In genomic region chr14:78848477-78848876, GRCm38 (mm10) we compare ENCODE assay signal across 8 mouse cellular contexts. TPM values are rescaled to one million over a fixed set of nuclear protein-coding genes. Genes with fewer than 3 reads are reported as not detected.
A peak's percentile ranks its signal among the peaks of the same experiment; 100 is the strongest.
DNase-seq lines count a peak whose midpoint lies in the region; ATAC-seq and TF ChIP-seq lines count a peak whose summit lies in the region.

No protein-coding gene starts in this region.

- H3ac ChIP-seq in C2C12 (ENCODE audit: control insufficient read depth, insufficient read length, low read depth): peak overlapping the region; percentile 100

- peaks cover 10% of the 10 kb centered on the region for H3K4me1 ChIP-seq in forebrain, embryonic 15.5 days
- peaks cover 14 to 26% of the 10 kb centered on the region in 2 experiments for H3K4me1 ChIP-seq in liver, embryonic 14.5 days (replicated peaks; ENCODE audit: control insufficient read depth in 2 of 2, insufficient read depth in 2 of 2, low read length in 1 of 2)

- no peaks in the 10 kb centered on the region for H3K27me3 ChIP-seq in C2C12 (ENCODE audit: control insufficient read depth, insufficient read depth, insufficient read length)
- H3K27me3 ChIP-seq in forebrain, embryonic 15.5 days: no peaks in the 10 kb centered on the region
- H3K27me3 ChIP-seq in liver, embryonic 14.5 days (ENCODE audit: control insufficient read depth, insufficient read depth, low read length): no peaks in the 10 kb centered on the region

- WGBS in forebrain, embryonic 15.5 days: 4% methylated on average over 3 of the region's 3 CpGs
- 11% methylated on average over 3 of the region's 3 CpGs for WGBS in liver, embryonic 14.5 days (ENCODE audit: insufficient replicate concordance)

- peak overlapping the region; percentile 75 for H3K4me2 ChIP-seq in forebrain, embryonic 15.5 days (replicated peaks)
- H3K4me2 ChIP-seq in liver, embryonic 14.5 days (ENCODE audit: low read depth): peak overlapping the region; percentile 68

- peak overlapping the region; percentile 67 for H3K27ac ChIP-seq in forebrain, embryonic 15.5 days (replicated peaks)
- H3K27ac ChIP-seq in liver, embryonic 14.5 days: no peak overlapping the region

- ATAC-seq in frontal cortex, adult (ENCODE audit: low TSS enrichment): peak; percentile 66
- 0 out of 2 replicates have a peak, but pooled peaks have one; percentile 21 for ATAC-seq in forebrain, embryonic 15.5 days (replicated peaks)
- no peak for ATAC-seq in liver, embryonic 14.5 days (ENCODE audit: insufficient read depth)

- TF ChIP-seq EP300 in liver, embryonic 14.5 days (IDR thresholded peaks at IDR 0.05; ENCODE audit: low read depth): no peak

- H3K79me2 ChIP-seq in C2C12 (ENCODE audit: control insufficient read depth, insufficient read depth): peaks cover 26% of the 10 kb centered on the region

- H3K9me3 ChIP-seq in forebrain, embryonic 15.5 days: no peaks in the 10 kb centered on the region
- no peaks in the 10 kb centered on the region for H3K9me3 ChIP-seq in liver, embryonic 14.5 days (ENCODE audit: control insufficient read depth, low read length)

- no peaks in the 10 kb centered on the region for H3K36me3 ChIP-seq in C2C12 (ENCODE audit: control insufficient read depth, insufficient read depth)
- H3K36me3 ChIP-seq in forebrain, embryonic 15.5 days: no peaks in the 10 kb centered on the region
- no peaks in the 10 kb centered on the region for H3K36me3 ChIP-seq in liver, embryonic 14.5 days (replicated peaks; ENCODE audit: control insufficient read depth, insufficient read depth, low read depth)

- peak overlapping the region; percentile 60 for H3K4me3 ChIP-seq in C2C12 (ENCODE audit: insufficient read depth, poor library complexity, severe bottlenecking)
- H3K4me3 ChIP-seq in forebrain, embryonic 15.5 days: peak overlapping the region; percentile 76
- peak overlapping the region; percentile 73 to 75; a peak in 3 of 4 replicates for H3K4me3 ChIP-seq in liver, embryonic 14.5 days (ENCODE audit: insufficient read depth in 1 of 2, low read depth in 2 of 2, low read length in 2 of 2)

- no peak for DNase-seq in frontal cortex, postnatal 25 days (ENCODE audit: low spot score in 2 of 2)
- DNase-seq in liver, embryonic 14.5 days (ENCODE audit: low read depth in 3 of 3, low spot score in 3 of 3): no peak
- DNase-seq in adrenal gland, postnatal 4 days (ENCODE audit: low spot score in 2 of 2): no peak
- DNase-seq in adrenal gland, postnatal 14 days: no peak
- no peak for DNase-seq in right cerebral cortex, postnatal 25 days

- peaks cover 11% of the 10 kb centered on the region for H3K79me3 ChIP-seq in C2C12 (ENCODE audit: low read depth)

- no peak for TF ChIP-seq CTCF in C2C12 (IDR thresholded peaks at IDR 0.05; ENCODE audit: control insufficient read depth, insufficient read depth, insufficient read length)
- TF ChIP-seq CTCF in liver, embryonic 14.5 days (IDR thresholded peaks at IDR 0.05; ENCODE audit: low read depth): no peak

- H3K9ac ChIP-seq in forebrain, embryonic 15.5 days (replicated peaks): peak overlapping the region; percentile 80
- H3K9ac ChIP-seq in liver, embryonic 14.5 days (replicated peaks): peak overlapping the region; percentile 66

TF ChIP-seq in C2C12, 6 proteins besides CTCF, POLR2A, EP300 and RAD21:
- TF ChIP-seq CEBPB (IDR thresholded peaks at IDR 0.05; ENCODE audit: low read depth): no peak
- TF ChIP-seq USF1 (IDR thresholded peaks at IDR 0.05; ENCODE audit: low read depth): no peak
- TF ChIP-seq MAX (IDR thresholded peaks at IDR 0.05): no peak
- TF ChIP-seq MYOG (IDR thresholded peaks at IDR 0.05; ENCODE audit: control insufficient read depth, extremely low read depth, insufficient read length): no peak
- no peak for TF ChIP-seq MYOD1 (IDR thresholded peaks at IDR 0.05; ENCODE audit: control insufficient read depth, insufficient read length, low read depth)
- TF ChIP-seq FOSL1 (IDR thresholded peaks at IDR 0.05; ENCODE audit: insufficient read depth, low read length, poor library complexity, severe bottlenecking): no peak

RNA-seq across cellular contexts. Expression of gene Vwa8, which starts 0.4 kb away (rescaled TPM):
- polyA plus RNA-seq in C2C12 (2012; fragmentation: generic; extraction: Trizol): 13.9 TPM
- 5.1 and 5.9 TPM in 2 replicates for polyA plus RNA-seq in forebrain, embryonic 15.5 days (2015; fragmentation: Nextera tagmentation; extraction: Ambion mirVana)
- polyA plus RNA-seq in liver, embryonic 14.5 days (2012; rRNA removed): 4.8 and 6.4 TPM in 2 replicates
- 8.1 and 8.3 TPM in 2 replicates for polyA plus RNA-seq in liver, embryonic 14.5 days (2014; fragmentation: Nextera tagmentation; extraction: Ambion mirVana)
- 100 to 1,000 TPM; 109 to 116 TPM for total RNA-seq in adrenal gland, postnatal 4 days (2021)
- total RNA-seq in adrenal gland, postnatal 14 days (2021): 154 and 175 TPM in 2 replicates
